Mouse (Mus musculus): ENCODE results near the gene Sst.

DNA sequence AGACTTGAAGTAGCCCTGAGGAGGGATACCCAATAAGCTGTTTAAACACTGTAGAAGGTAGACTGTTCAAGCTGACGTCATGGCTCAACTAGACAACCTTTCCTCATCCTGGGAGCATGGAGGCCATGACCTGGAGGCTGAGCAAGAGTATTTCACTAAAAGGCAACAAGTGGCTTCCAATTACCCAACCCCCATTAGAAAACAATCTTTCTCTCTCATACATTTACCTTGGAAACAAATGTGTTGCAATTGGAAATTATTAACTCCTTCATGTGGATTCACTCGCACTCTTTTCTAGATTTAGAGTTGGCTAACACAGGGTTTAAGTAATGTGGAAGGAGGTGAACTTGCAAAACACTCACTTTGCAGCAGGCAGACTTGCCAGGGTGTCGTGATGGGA, 4.4 kb upstream of the Sst start:
- TF ChIP-seq POLR2A (IDR thresholded peaks at IDR 0.05; ENCODE audit: control insufficient read depth, low read depth, low read length): no peak
- no peak for TF ChIP-seq CTCF (IDR thresholded peaks at IDR 0.05; ENCODE audit: control insufficient read depth, insufficient read depth, insufficient replicate concordance, low read depth, low read length)

Measured in testis, adult 2 months (tissue).